Mouse (Mus musculus) heart, embryonic 16.5 days (tissue): Measurements from ENCODE around the gene Tmem263. TPM values are rescaled to one million over a fixed set of nuclear protein-coding genes. Genes with fewer than 3 reads are reported as not detected.

Source experiments
- ATAC-seq: fragments of 200-750 bp; cut with Nextera tagmentation; replicated peaks from 2 replicates; pipeline ENCODE4 v1.8.0; 2017; ENCODE audit warnings: moderate number of reproducible peaks; ENCODE audit not compliant: insufficient read depth, low FRiP score; ENCODE audit errors: extremely low read depth
- H3K27ac ChIP-seq: fragments of 300-500 bp; sonication (generic); 2 replicates; pipeline ENCODE4 v1.5.1; 2014; ENCODE audit warnings: mild to moderate bottlenecking, low read length, control low read depth, moderate library complexity
- H3K27me3 ChIP-seq: fragments of 300-500 bp; sonication (generic); 2 replicates; pipeline ENCODE4 v1.6.1; 2014; ENCODE audit warnings: low read length, mixed read lengths; ENCODE audit not compliant: control insufficient read depth, insufficient read depth
- H3K36me3 ChIP-seq: fragments of 300-500 bp; sonication (generic); 2 replicates; pipeline ENCODE4 v1.6.1; 2014; ENCODE audit not compliant: control insufficient read depth, insufficient read depth
- H3K4me1 ChIP-seq: fragments of 300-500 bp; sonication (generic); 2 replicates; pipeline ENCODE4 v1.6.1; 2014; ENCODE audit warnings: low read length, mixed read lengths; ENCODE audit not compliant: control insufficient read depth, insufficient read depth
- H3K4me2 ChIP-seq: fragments of 300-500 bp; sonication (generic); 2 replicates; pipeline ENCODE4 v1.6.1; 2014; ENCODE audit warnings: low read depth, mild to moderate bottlenecking, control low read depth, low read length
- H3K4me3 ChIP-seq: fragments of 300-500 bp; sonication (generic); 2 replicates; pipeline ENCODE4 v1.5.1; 2014; ENCODE audit warnings: mild to moderate bottlenecking, control low read depth, low read length
- H3K9ac ChIP-seq: fragments of 300-500 bp; sonication (generic); 2 replicates; pipeline ENCODE4 v1.6.1; 2014; ENCODE audit warnings: low read length, control low read depth
- H3K9me3 ChIP-seq: fragments of 300-500 bp; sonication (generic); replicated peaks from 2 replicates; pipeline ENCODE4 v1.6.1; 2016; ENCODE audit warnings: low read length; ENCODE audit not compliant: control insufficient read depth
- WGBS: fragments of 180-500 bp; shearing (Covaris S2); extraction: QIAGEN DNeasy Blood & Tissue Kit; methylation state at CpG from one replicate; pipeline ENCODE4 v1.1.7; 2014; 5-methylcytosine and 5-hydroxymethylcytosine counted together
- polyA plus RNA-seq: library from polyadenylated mRNA; unstranded; fragments of >200 nt; fragmentation: Nextera tagmentation; extraction: Ambion mirVana; gene quantifications from 2 replicates; pipeline ENCODE4 v1.2.1, GENCODE M21; 2015

Tmem263 gene
- polyA plus RNA-seq, 1 experiment from 2014 or later: 55.1 TPM

DNA sequence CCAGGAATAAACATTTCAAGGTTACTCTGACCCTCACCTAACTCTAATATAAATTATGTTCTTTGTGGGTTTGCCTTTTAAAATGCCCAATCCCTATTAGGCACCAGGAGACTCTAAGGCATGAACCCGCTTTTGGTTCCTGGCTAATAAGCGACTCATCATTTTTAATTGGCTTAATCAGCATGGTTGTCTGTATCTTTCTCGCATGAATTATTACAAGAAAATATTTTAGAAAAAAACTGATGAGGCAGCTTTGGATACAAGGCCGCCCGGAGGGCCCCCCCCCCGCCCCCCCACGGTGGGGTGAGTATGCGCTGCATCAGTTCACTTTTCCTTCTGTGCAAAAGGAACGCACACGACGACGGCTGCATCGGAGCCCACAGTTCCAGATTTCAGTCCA lies 62.4 kb downstream of the Tmem263 start:
- H3K4me3 ChIP-seq: no peak overlapping the region
- no peaks in the 10 kb centered on the region for H3K27me3 ChIP-seq
- H3K9me3 ChIP-seq: no peaks in the 10 kb centered on the region
- no peaks in the 10 kb centered on the region for H3K36me3 ChIP-seq
- no peak for ATAC-seq
- 92% methylated on average over 13 of the region's 13 CpGs for WGBS
- H3K4me2 ChIP-seq: no peak overlapping the region
- H3K4me1 ChIP-seq: peaks cover 7% of the 10 kb centered on the region; the same call in 1 of the 2 replicates
- H3K27ac ChIP-seq: no peak overlapping the region
- H3K9ac ChIP-seq: no peak overlapping the region

DNA sequence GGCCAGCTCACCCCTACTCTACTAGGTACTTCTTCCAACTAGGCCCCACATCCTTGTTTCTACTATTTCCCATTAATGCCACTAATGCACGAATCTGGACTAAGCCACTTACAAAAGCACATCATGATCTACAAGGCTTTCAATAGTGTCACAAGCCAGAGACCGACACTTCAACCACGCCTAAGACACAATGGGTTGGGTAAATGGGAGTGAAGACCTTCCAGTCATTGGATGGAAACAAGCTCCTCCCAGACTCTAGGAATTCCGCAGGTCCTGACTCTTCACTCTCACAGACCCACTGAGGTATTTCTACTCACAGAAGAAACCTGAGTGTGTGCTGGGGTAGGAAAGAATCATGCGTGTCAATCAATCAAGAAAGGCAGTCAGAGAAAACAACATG lies 62.9 kb downstream of the Tmem263 start:
- Histone ChIP-seq H3K9ac (no peak overlapping the region), H3K27ac (no peak overlapping the region), H3K36me3 (no peaks in the 10 kb centered on the region), H3K4me2 (no peak overlapping the region), H3K4me3 (no peak overlapping the region), H3K9me3 (no peaks in the 10 kb centered on the region), H3K27me3 (no peaks in the 10 kb centered on the region), H3K4me1 (peaks cover 7% of the 10 kb centered on the region; the same call in 1 of the 2 replicates)
- 82% methylated on average over 5 of the region's 5 CpGs for WGBS
- ATAC-seq: no peak

Other genes with a start within 250 kb of the Tmem263 start
- 15.7 and 16.1 TPM in 2 replicates for gene Ric8b, start 185.0 kb upstream of the Tmem263 start, polyA plus RNA-seq
- gene Fhl4, start 132 bp upstream of the Tmem263 start, polyA plus RNA-seq: 1.3 and 1.5 TPM in 2 replicates
- 13.6 and 15.0 TPM in 2 replicates for gene Mterf2, start 25.4 kb downstream of the Tmem263 start, polyA plus RNA-seq
- gene Cry1, start 82.4 kb downstream of the Tmem263 start, polyA plus RNA-seq: 18.2 and 19.7 TPM in 2 replicates